Mouse (Mus musculus): Measurements from ENCODE around the gene Ergic1. TPM values are rescaled to one million over a fixed set of nuclear protein-coding genes. Genes with fewer than 3 reads are reported as not detected.

Gene Ergic1
- polyA plus RNA-seq, 1 experiment = 26.5 TPM

- H3K9me3 ChIP-seq = peaks cover 5% of the 10 kb centered on the region
- peaks cover 26% of the 10 kb centered on the region for H3K27me3 ChIP-seq (replicated peaks)
- H3K4me3 ChIP-seq (replicated peaks) = no peak overlapping the region
- TF ChIP-seq GATA1 (IDR thresholded peaks at IDR 0.05; ENCODE audit: borderline replicate concordance, low read length) (no peak), FLI1 (IDR thresholded peaks at IDR 0.05; ENCODE audit: low read length) (no peak)
- H3K4me1 ChIP-seq = peaks cover 12% of the 10 kb centered on the region
- H3K36me3 ChIP-seq (replicated peaks; ENCODE audit: low read length) = no peaks in the 10 kb centered on the region
Measured at GRCm38 (mm10) chr17:26524801-26525200, 36.5 kb upstream of the Ergic1 start.

- H3K9me3 ChIP-seq = 0 out of 2 replicates have a peak, but pooled peaks cover 3% of the 10 kb centered on the region
- H3K36me3 ChIP-seq (replicated peaks; ENCODE audit: low read length) = no peaks in the 10 kb centered on the region
- no peak overlapping the region for H3K4me3 ChIP-seq (replicated peaks)
- peaks cover 17% of the 10 kb centered on the region for H3K4me1 ChIP-seq
- peaks cover 28% of the 10 kb centered on the region for H3K27me3 ChIP-seq (replicated peaks)
- TF ChIP-seq FLI1 (IDR thresholded peaks at IDR 0.05; ENCODE audit: low read length) = no peak
- no peak for TF ChIP-seq GATA1 (IDR thresholded peaks at IDR 0.05; ENCODE audit: borderline replicate concordance, low read length)
Measured at GRCm38 (mm10) chr17:26525316-26525715, 36.0 kb upstream of the Ergic1 start.

GRCm38 (mm10) chr17:26527291-26527690, 34.0 kb upstream of the Ergic1 start:
- 0 out of 2 replicates have a peak, but pooled peaks cover 3% of the 10 kb centered on the region for H3K9me3 ChIP-seq
- peaks cover 31% of the 10 kb centered on the region for H3K27me3 ChIP-seq (replicated peaks)
- H3K4me3 ChIP-seq (replicated peaks) = no peak overlapping the region
- H3K4me1 ChIP-seq = peaks cover 36% of the 10 kb centered on the region
- TF ChIP-seq FLI1 (IDR thresholded peaks at IDR 0.05; ENCODE audit: low read length) (no peak), GATA1 (IDR thresholded peaks at IDR 0.05; ENCODE audit: borderline replicate concordance, low read length) (no peak)
- no peaks in the 10 kb centered on the region for H3K36me3 ChIP-seq (replicated peaks; ENCODE audit: low read length)

- H3K4me1 ChIP-seq = peaks cover 48% of the 10 kb centered on the region
- no peaks in the 10 kb centered on the region for H3K36me3 ChIP-seq (replicated peaks; ENCODE audit: low read length)
- peaks cover 27% of the 10 kb centered on the region for H3K27me3 ChIP-seq (replicated peaks)
- no peak for TF ChIP-seq FLI1 (IDR thresholded peaks at IDR 0.05; ENCODE audit: low read length)
- no peak for TF ChIP-seq GATA1 (IDR thresholded peaks at IDR 0.05; ENCODE audit: borderline replicate concordance, low read length)
- no peak overlapping the region for H3K4me3 ChIP-seq (replicated peaks)
- 0 out of 2 replicates have a peak, but pooled peaks cover 3% of the 10 kb centered on the region for H3K9me3 ChIP-seq
Measured at GRCm38 (mm10) chr17:26528751-26529150, 32.5 kb upstream of the Ergic1 start.

- peaks cover 27% of the 10 kb centered on the region for H3K27me3 ChIP-seq (replicated peaks)
- H3K4me1 ChIP-seq = peaks cover 58% of the 10 kb centered on the region
- H3K36me3 ChIP-seq (replicated peaks; ENCODE audit: low read length) = no peaks in the 10 kb centered on the region
- H3K4me3 ChIP-seq (replicated peaks) = no peak overlapping the region
- TF ChIP-seq GATA1 (IDR thresholded peaks at IDR 0.05; ENCODE audit: borderline replicate concordance, low read length) (no peak), FLI1 (IDR thresholded peaks at IDR 0.05; ENCODE audit: low read length) (no peak)
- 0 out of 2 replicates have a peak, but pooled peaks cover 3% of the 10 kb centered on the region for H3K9me3 ChIP-seq
Measured at GRCm38 (mm10) chr17:26529791-26530241, 31.5 kb upstream of the Ergic1 start.

- H3K36me3 ChIP-seq (replicated peaks; ENCODE audit: low read length) = no peaks in the 10 kb centered on the region
- TF ChIP-seq GATA1 (IDR thresholded peaks at IDR 0.05; ENCODE audit: borderline replicate concordance, low read length) = no peak
- no peak for TF ChIP-seq FLI1 (IDR thresholded peaks at IDR 0.05; ENCODE audit: low read length)
- 0 out of 2 replicates have a peak, but pooled peaks cover 3% of the 10 kb centered on the region for H3K9me3 ChIP-seq
- H3K4me1 ChIP-seq = peaks cover 66% of the 10 kb centered on the region
- no peak overlapping the region for H3K4me3 ChIP-seq (replicated peaks)
- H3K27me3 ChIP-seq (replicated peaks) = peaks cover 23% of the 10 kb centered on the region
Measured at GRCm38 (mm10) chr17:26530590-26531081, 30.7 kb upstream of the Ergic1 start.

GRCm38 (mm10) chr17:26531395-26532027, 29.8 kb upstream of the Ergic1 start:
- H3K4me1 ChIP-seq = peaks cover 74% of the 10 kb centered on the region
- no peaks in the 10 kb centered on the region for H3K36me3 ChIP-seq (replicated peaks; ENCODE audit: low read length)
- no peak overlapping the region for H3K4me3 ChIP-seq (replicated peaks)
- TF ChIP-seq GATA1 (IDR thresholded peaks at IDR 0.05; ENCODE audit: borderline replicate concordance, low read length) = no peak
- no peaks in the 10 kb centered on the region for H3K9me3 ChIP-seq
- H3K27me3 ChIP-seq (replicated peaks) = peaks cover 23% of the 10 kb centered on the region

GRCm38 (mm10) chr17:26532476-26533045, 28.7 kb upstream of the Ergic1 start:
- Histone ChIP-seq H3K4me3 (replicated peaks) (peak overlapping the region; percentile 19), H3K4me1 (peaks cover 79% of the 10 kb centered on the region), H3K36me3 (replicated peaks; ENCODE audit: low read length) (no peaks in the 10 kb centered on the region), H3K9me3 (no peaks in the 10 kb centered on the region), H3K27me3 (replicated peaks) (peaks cover 20% of the 10 kb centered on the region)
- TF ChIP-seq GATA1 (IDR thresholded peaks at IDR 0.05; ENCODE audit: borderline replicate concordance, low read length) = no peak
- no peak for TF ChIP-seq FLI1 (IDR thresholded peaks at IDR 0.05; ENCODE audit: low read length)

GRCm38 (mm10) chr17:26533871-26534372, 27.4 kb upstream of the Ergic1 start:
- Histone ChIP-seq H3K4me1 (peaks cover 84% of the 10 kb centered on the region), H3K9me3 (no peaks in the 10 kb centered on the region), H3K4me3 (replicated peaks) (no peak overlapping the region), H3K27me3 (replicated peaks) (peaks cover 8% of the 10 kb centered on the region), H3K36me3 (replicated peaks; ENCODE audit: low read length) (no peaks in the 10 kb centered on the region)
- no peak for TF ChIP-seq GATA1 (IDR thresholded peaks at IDR 0.05; ENCODE audit: borderline replicate concordance, low read length)
- TF ChIP-seq FLI1 (IDR thresholded peaks at IDR 0.05; ENCODE audit: low read length) = no peak

- H3K4me1 ChIP-seq = peaks cover 77% of the 10 kb centered on the region
Measured at GRCm38 (mm10) chr17:26534695-26535094, 26.6 kb upstream of the Ergic1 start.

More at GRCm38 (mm10) chr17:26534695-26535094, 26.6 kb upstream of the Ergic1 start:
- Histone ChIP-seq H3K36me3 (replicated peaks; ENCODE audit: low read length) (no peaks in the 10 kb centered on the region), H3K4me3 (replicated peaks) (no peak overlapping the region), H3K27me3 (replicated peaks) (peaks cover 8% of the 10 kb centered on the region), H3K9me3 (no peaks in the 10 kb centered on the region)
- TF ChIP-seq FLI1 (IDR thresholded peaks at IDR 0.05; ENCODE audit: low read length) = no peak
- TF ChIP-seq GATA1 (IDR thresholded peaks at IDR 0.05; ENCODE audit: borderline replicate concordance, low read length) = no peak
